Mouse (Mus musculus): ENCODE measurements at regions not wholly inside any gene's neighbourhood (a gene's known extent, or its start where the extent isn't known, plus 50 kb on each side); places are given as distances from the start of the nearest gene placed in this dataset.

GRCm38 (mm10) chr13:72023666-72024065, 60.1 kb upstream of the Irx1 start:
- no peak for DNase-seq (ENCODE audit: inconsistent age in 2 of 2, low spot score in 1 of 2)

GRCm38 (mm10) chr13:72043930-72044470, 80.5 kb upstream of the Irx1 start:
- no peak for DNase-seq (ENCODE audit: inconsistent age in 2 of 2, low spot score in 1 of 2)

GRCm38 (mm10) chr13:72056469-72056868, 92.9 kb upstream of the Irx1 start:
- DNase-seq (ENCODE audit: inconsistent age in 2 of 2, low spot score in 1 of 2) = no peak

- DNase-seq (ENCODE audit: inconsistent age in 2 of 2, low spot score in 1 of 2) = no peak
Measured at GRCm38 (mm10) chr13:72061659-72062058, 98.1 kb upstream of the Irx1 start.

- no peak for DNase-seq (ENCODE audit: inconsistent age in 2 of 2, low spot score in 1 of 2)
Measured at GRCm38 (mm10) chr13:72063278-72063761, 99.8 kb upstream of the Irx1 start.

- DNase-seq (ENCODE audit: inconsistent age in 2 of 2, low spot score in 1 of 2) = no peak
Measured at GRCm38 (mm10) chr13:72096585-72096984, 133.1 kb upstream of the Irx1 start.

- peak in 1 of 2 experiments; percentile 41 for DNase-seq (ENCODE audit: inconsistent age in 2 of 2, low spot score in 1 of 2)
Measured at GRCm38 (mm10) chr13:72097268-72097667, 133.7 kb upstream of the Irx1 start.

- no peak for DNase-seq (ENCODE audit: inconsistent age in 2 of 2, low spot score in 1 of 2)
Measured at GRCm38 (mm10) chr13:72097811-72098210, 134.3 kb upstream of the Irx1 start.

- DNase-seq (ENCODE audit: inconsistent age in 2 of 2, low spot score in 1 of 2) = peak in 1 of 2 experiments; percentile 47
Measured at GRCm38 (mm10) chr13:72100741-72101140, 137.2 kb upstream of the Irx1 start.

GRCm38 (mm10) chr13:72108666-72109065, 145.1 kb upstream of the Irx1 start:
- no peak for DNase-seq (ENCODE audit: inconsistent age in 2 of 2, low spot score in 1 of 2)

- DNase-seq (ENCODE audit: inconsistent age in 2 of 2, low spot score in 1 of 2) = no peak
Measured at GRCm38 (mm10) chr13:72113942-72114341, 150.4 kb upstream of the Irx1 start.

- no peak for DNase-seq (ENCODE audit: inconsistent age in 2 of 2, low spot score in 1 of 2)
Measured at GRCm38 (mm10) chr13:72114776-72115663, 151.5 kb upstream of the Irx1 start.

- DNase-seq (ENCODE audit: inconsistent age in 2 of 2, low spot score in 1 of 2) = peak in 1 of 2 experiments; percentile 21
Measured at GRCm38 (mm10) chr13:72120467-72120866, 156.9 kb upstream of the Irx1 start.

- DNase-seq (ENCODE audit: inconsistent age in 2 of 2, low spot score in 1 of 2) = peak in 1 of 2 experiments; percentile 20
Measured at GRCm38 (mm10) chr13:72120911-72121553, 157.5 kb upstream of the Irx1 start.

- no peak for DNase-seq (ENCODE audit: inconsistent age in 2 of 2, low spot score in 1 of 2)
Measured at GRCm38 (mm10) chr13:72121554-72122229, 158.2 kb upstream of the Irx1 start.

- DNase-seq (ENCODE audit: inconsistent age in 2 of 2, low spot score in 1 of 2) = no peak
Measured at GRCm38 (mm10) chr13:72122230-72122627, 158.7 kb upstream of the Irx1 start.

GRCm38 (mm10) chr13:72128306-72128705, 164.8 kb upstream of the Irx1 start:
- no peak for DNase-seq (ENCODE audit: inconsistent age in 2 of 2, low spot score in 1 of 2)

GRCm38 (mm10) chr13:72131341-72131740, 167.8 kb upstream of the Irx1 start:
- DNase-seq (ENCODE audit: inconsistent age in 2 of 2, low spot score in 1 of 2) = no peak

GRCm38 (mm10) chr13:72134101-72134768, 170.7 kb upstream of the Irx1 start:
- no peak for DNase-seq (ENCODE audit: inconsistent age in 2 of 2, low spot score in 1 of 2)

GRCm38 (mm10) chr13:72166225-72166624, 202.7 kb upstream of the Irx1 start:
- no peak for DNase-seq (ENCODE audit: inconsistent age in 2 of 2, low spot score in 1 of 2)

GRCm38 (mm10) chr13:72167434-72167833, 203.9 kb upstream of the Irx1 start:
- no peak for DNase-seq (ENCODE audit: inconsistent age in 2 of 2, low spot score in 1 of 2)
